Mouse (Mus musculus) macrophage (primary cell): ENCODE results near the gene Nudt13. TPM values are rescaled to one million over a fixed set of nuclear protein-coding genes. Genes with fewer than 3 reads are reported as not detected.

ENCODE experiments used
- polyA plus RNA-seq: library from polyadenylated mRNA; stranded (reverse); fragments of 250-400 nt; gene quantifications from 3 replicates; pipeline ENCODE4 v1.2.4, GENCODE M21; 2018; ENCODE audit warnings: inconsistent platforms

The Nudt13 gene
- polyA plus RNA-seq, 1 experiment from 2014 or later: 17.6 TPM

Other genes starting within 250 kb of the Nudt13 start
- 1.5 to 4.8 TPM (median 4.1 TPM) in 3 replicates for gene Saysd1, start 156.2 kb upstream of the Nudt13 start, polyA plus RNA-seq
- 0.04 to 0.30 TPM (median 0.16 TPM) in 3 replicates for gene Kcnk5, start 112.9 kb upstream of the Nudt13 start, polyA plus RNA-seq
- gene Kcnk16, start 25.5 kb upstream of the Nudt13 start, polyA plus RNA-seq: not detected in 3 replicates
- 20.4 to 33.9 TPM (median 25.3 TPM) in 3 replicates for gene Ecd, start 53.4 kb downstream of the Nudt13 start, polyA plus RNA-seq
- 17.1 to 22.7 TPM (median 22.6 TPM) in 3 replicates for gene Fam149b, start 53.5 kb downstream of the Nudt13 start, polyA plus RNA-seq
- 18.9 to 48.0 TPM (median 43.5 TPM) in 3 replicates for gene Dnajc9, start 94.2 kb downstream of the Nudt13 start, polyA plus RNA-seq
- gene Mrps16, start 98.9 kb downstream of the Nudt13 start, polyA plus RNA-seq: 11.6 to 27.2 TPM (median 18.7 TPM) in 3 replicates
- not detected in 3 replicates for gene Cfap70, start 157.5 kb downstream of the Nudt13 start, polyA plus RNA-seq
- 105 to 128 TPM (median 106 TPM) in 3 replicates for gene Anxa7, start 185.4 kb downstream of the Nudt13 start, polyA plus RNA-seq
- gene Mss51, start 202.2 kb downstream of the Nudt13 start, polyA plus RNA-seq: 0.57 TPM in 1 of 3 replicates, not detected in the others